Mouse (Mus musculus) cerebellum, adult 2 months (tissue): Measurements from ENCODE around the gene Slc35g3. TPM values are rescaled to one million over a fixed set of nuclear protein-coding genes. Genes with fewer than 3 reads are reported as not detected.

Source experiments
- DNase-seq, 2 experiments: peaks; one replicate each; pipeline ENCODE4 v3.0.0; 2021
- H3K27ac ChIP-seq: fragments of 200-500 bp; 2 replicates; pipeline ENCODE4 v1.5.1; 2012; ENCODE audit warnings: low read length, control low read depth, inconsistent platforms; ENCODE audit not compliant: insufficient read depth
- H3K27me3 ChIP-seq: fragments of 200-500 bp; 2 replicates; pipeline ENCODE4 v1.6.1; 2012; ENCODE audit warnings: inconsistent platforms, mild to moderate bottlenecking, low read length, moderate library complexity; ENCODE audit not compliant: control insufficient read depth, insufficient read depth
- H3K4me1 ChIP-seq: fragments of 200-500 bp; 2 replicates; pipeline ENCODE4 v1.6.1; 2011; ENCODE audit warnings: low read length; ENCODE audit not compliant: control insufficient read depth, insufficient read depth
- H3K4me3 ChIP-seq: fragments of 200-500 bp; replicated peaks from 2 replicates; pipeline ENCODE3; 2011; ENCODE audit warnings: mild to moderate bottlenecking, low read depth, low read length, control low read depth; ENCODE audit not compliant: insufficient read depth
- CTCF ChIP-seq: fragments of 200-500 bp; IDR thresholded peaks from 2 replicates; pipeline ENCODE4 v1.5.1; 2011; ENCODE audit warnings: low read depth, mild to moderate bottlenecking, control low read depth, low read length, moderate library complexity, borderline replicate concordance; ENCODE audit not compliant: insufficient read depth
- POLR2A ChIP-seq: fragments of 200-500 bp; IDR thresholded peaks from 2 replicates; pipeline ENCODE4 v1.6.1; 2011; ENCODE audit warnings: low read length, control low read depth, borderline replicate concordance; ENCODE audit not compliant: insufficient read depth
- WGBS: fragments of 180-500 bp; shearing (Covaris S2); methylation state at CpG from one replicate; pipeline ENCODE4 v1.1.7; 2018; 5-methylcytosine and 5-hydroxymethylcytosine counted together
- polyA plus RNA-seq: library from polyadenylated mRNA; depleted of rRNA; stranded (reverse); fragments of >200 nt; gene quantifications from 2 replicates; pipeline ENCODE4 v1.2.3, GENCODE M21; 2012; rRNA removed

Gene Slc35g3
- polyA plus RNA-seq, result not detected in 2 replicates

DNA sequence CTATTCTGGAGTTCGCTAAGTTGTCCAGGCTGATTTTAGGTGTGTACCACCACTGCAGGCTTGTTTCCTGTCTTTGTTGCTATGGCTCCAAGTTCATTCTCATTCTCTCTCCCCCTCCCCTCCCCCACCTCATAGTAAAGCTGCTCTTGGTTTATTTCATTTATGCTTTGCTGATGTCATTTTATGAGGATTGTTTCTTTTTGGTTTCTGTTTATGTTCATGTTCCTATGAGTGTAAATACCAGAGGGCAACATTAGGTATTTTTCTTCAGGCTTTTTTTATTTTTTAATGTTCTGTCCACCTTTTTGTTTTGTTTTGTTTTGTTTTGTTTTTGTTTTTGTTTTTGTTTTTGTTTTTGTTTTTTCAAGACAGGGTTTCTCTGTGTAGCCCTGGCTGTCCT lies at the start of gene Slc35g3:
Slc35g3 (minus strand) TSS at position 101 of the 400 bp plus-strand sequence.
- Histone ChIP-seq H3K27ac (0 out of 2 replicates have a peak within 1 kb of the TSS, but pooled peaks have one; percentile 93), H3K27me3 (no peaks in the 10 kb centered on the region), H3K4me1 (peaks cover 16% of the 10 kb centered on the region), H3K4me3 (no peak within 1 kb of the TSS)
- TF ChIP-seq POLR2A (no peak), CTCF (no peak)
- no peak for DNase-seq
- 83% methylated on average over 1 of the region's 1 CpGs for WGBS

DNA sequence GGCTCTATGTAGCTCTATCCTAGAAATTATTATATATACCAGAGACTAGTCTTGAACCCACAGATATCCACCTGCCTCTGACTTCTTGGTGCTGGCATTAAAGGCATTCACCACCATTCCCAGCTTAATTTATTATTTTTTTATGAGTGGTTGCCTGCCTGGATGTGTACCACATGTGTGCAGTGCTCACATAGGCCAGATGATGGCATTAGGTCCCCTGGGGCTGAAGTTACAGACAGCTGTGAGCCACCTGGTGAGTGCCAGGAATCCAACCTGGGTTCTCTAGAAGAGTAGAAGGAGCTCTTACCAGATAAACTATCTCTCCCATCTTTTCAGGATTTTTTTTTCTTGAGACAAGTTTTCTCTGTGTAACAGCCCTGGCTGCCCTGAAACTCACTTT lies 48.5 kb upstream of the Slc35g3 start:
- Histone ChIP-seq H3K27ac (no peak overlapping the region), H3K4me3 (no peak overlapping the region), H3K27me3 (no peaks in the 10 kb centered on the region), H3K4me1 (no peaks in the 10 kb centered on the region)
- TF ChIP-seq CTCF, result no peak
- no peak for TF ChIP-seq POLR2A
- DNase-seq, result no peak

DNA sequence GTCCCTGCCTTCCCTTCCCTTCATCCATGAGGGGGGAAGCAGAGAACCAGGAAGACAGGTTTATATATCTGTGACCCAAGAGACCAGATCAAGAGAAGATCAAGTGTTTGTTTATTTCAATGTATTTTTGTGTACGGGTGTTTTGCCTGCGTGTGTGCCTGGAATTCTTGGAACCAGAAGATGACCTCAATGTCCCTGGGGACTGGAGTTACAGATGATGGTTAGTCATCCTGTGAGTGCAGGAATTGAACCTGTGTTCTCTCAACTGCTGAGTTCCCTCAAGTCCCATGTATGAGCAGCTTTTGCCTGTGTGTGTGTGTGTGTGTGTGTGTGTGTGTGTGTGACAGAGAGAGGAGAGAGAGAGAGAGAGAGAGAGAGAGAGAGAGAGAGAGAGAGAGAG lies 45.9 kb upstream of the Slc35g3 start:
- no peak for TF ChIP-seq POLR2A
- TF ChIP-seq CTCF, result no peak
- WGBS, result 70% methylated on average over 2 of the region's 2 CpGs
- Histone ChIP-seq H3K4me1 (no peaks in the 10 kb centered on the region), H3K27ac (no peak overlapping the region), H3K4me3 (no peak overlapping the region), H3K27me3 (peaks cover 1% of the 10 kb centered on the region; the same call in 1 of the 2 replicates)
- DNase-seq, result no peak

DNA sequence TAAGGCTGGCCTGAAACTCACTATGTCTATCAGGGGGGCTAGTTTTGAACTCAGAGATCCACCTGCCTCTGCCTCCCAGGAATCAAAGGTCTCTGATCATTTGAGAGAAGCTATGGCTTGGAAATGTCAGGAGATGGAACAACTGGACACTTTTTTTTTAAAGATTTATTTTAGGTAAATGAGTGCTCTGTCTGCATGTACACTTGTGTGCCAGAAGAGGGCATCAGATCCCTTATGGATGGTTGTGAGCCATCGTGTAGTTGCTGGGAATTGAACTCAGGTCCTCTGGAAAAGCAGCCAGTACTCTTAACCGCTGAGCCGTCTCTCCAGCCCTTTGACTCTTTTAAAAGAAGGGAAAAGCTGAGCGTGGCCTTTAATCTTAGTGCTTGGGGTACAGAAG lies 44.6 kb upstream of the Slc35g3 start:
- 85% methylated on average over 4 of the region's 4 CpGs for WGBS
- Histone ChIP-seq H3K27ac (no peak overlapping the region), H3K27me3 (peaks cover 1% of the 10 kb centered on the region; the same call in 1 of the 2 replicates), H3K4me3 (no peak overlapping the region), H3K4me1 (no peaks in the 10 kb centered on the region; the same call in 1 of the 2 replicates)
- no peak for DNase-seq
- TF ChIP-seq POLR2A (no peak), CTCF (no peak)

DNA sequence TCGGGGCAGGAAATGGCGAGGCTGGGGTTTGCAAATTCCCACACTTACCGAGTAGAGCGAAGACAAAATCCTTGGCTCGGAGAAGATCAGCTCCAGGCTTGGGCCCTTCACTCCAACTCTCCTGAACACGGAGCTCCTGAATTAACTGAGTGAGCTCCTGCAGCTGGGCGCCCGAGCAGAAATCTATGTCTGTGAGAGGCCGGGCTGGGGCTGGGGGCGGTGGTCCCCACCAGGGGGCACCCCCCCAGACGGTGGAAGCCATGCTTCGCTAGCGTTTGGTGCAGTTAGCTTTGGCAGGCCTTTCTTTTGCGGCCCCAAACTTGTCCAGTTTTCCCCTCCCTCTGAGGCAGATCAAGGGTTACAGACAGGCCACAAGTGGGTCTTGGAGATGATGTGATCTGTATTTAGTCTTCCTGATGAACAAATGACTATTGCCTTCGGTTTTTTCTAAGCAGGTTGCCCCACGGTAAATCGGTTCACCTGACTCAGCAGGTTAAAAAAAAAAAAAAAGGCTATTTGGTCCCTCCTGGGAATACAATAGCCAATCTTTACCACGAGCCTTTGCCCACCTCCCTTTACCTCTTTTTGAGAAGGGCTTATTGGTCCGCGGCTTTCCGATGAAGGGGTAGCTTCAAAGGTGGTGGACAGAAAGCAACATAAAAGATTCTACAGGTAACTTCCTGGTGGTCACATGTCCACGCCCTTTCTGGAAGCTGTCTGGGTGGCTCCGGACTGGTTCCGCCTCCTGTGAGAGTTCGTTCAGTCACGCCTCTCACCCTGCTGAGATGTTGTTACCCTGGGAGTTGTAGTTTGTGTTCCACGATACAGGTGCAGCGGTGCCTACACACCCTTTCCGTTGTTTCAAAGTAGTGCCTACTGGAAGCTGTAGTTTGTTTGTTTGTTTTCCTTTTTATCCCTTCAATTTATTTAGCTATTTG lies 43.5 kb upstream of the Slc35g3 start, which contains the start of gene Tmem102:
Tmem102 (minus strand) TSS at position 653 of the 938 bp plus-strand sequence.
- DNase-seq, result no peak
- no peak within 1 kb of the TSS for H3K4me3 ChIP-seq
- no peak within 1 kb of the TSS for H3K27ac ChIP-seq
- WGBS, result 32% methylated on average over 29 of the region's 29 CpGs
- TF ChIP-seq POLR2A (no peak), CTCF (no peak)
- peaks cover 1% of the 10 kb centered on the region; the same call in 1 of the 2 replicates for H3K27me3 ChIP-seq
- H3K4me1 ChIP-seq, result peaks cover 5% of the 10 kb centered on the region; the same call in 1 of the 2 replicates

DNA sequence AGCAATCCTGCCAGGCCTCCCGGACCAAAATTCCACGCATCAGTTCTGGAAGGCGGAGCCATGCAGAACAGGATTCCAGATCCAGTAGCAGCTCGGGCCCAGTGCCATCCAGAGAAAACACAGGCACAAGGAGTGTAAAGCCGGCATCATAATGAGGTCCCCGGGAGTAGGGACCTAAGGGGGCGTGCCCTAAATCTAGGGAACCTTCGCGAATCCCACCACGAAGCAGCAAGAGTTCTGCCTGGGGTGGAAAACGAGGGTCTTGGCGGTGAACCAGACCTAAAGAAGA lies 42.8 kb upstream of the Slc35g3 start:
- TF ChIP-seq CTCF, result no peak
- TF ChIP-seq POLR2A, result no peak
- 18% methylated on average over 12 of the region's 12 CpGs for WGBS
- no peak overlapping the region for H3K27ac ChIP-seq
- peaks cover 1% of the 10 kb centered on the region; the same call in 1 of the 2 replicates for H3K27me3 ChIP-seq
- H3K4me3 ChIP-seq, result no peak overlapping the region
- DNase-seq, result no peak
- H3K4me1 ChIP-seq, result peaks cover 7% of the 10 kb centered on the region; the same call in 1 of the 2 replicates

DNA sequence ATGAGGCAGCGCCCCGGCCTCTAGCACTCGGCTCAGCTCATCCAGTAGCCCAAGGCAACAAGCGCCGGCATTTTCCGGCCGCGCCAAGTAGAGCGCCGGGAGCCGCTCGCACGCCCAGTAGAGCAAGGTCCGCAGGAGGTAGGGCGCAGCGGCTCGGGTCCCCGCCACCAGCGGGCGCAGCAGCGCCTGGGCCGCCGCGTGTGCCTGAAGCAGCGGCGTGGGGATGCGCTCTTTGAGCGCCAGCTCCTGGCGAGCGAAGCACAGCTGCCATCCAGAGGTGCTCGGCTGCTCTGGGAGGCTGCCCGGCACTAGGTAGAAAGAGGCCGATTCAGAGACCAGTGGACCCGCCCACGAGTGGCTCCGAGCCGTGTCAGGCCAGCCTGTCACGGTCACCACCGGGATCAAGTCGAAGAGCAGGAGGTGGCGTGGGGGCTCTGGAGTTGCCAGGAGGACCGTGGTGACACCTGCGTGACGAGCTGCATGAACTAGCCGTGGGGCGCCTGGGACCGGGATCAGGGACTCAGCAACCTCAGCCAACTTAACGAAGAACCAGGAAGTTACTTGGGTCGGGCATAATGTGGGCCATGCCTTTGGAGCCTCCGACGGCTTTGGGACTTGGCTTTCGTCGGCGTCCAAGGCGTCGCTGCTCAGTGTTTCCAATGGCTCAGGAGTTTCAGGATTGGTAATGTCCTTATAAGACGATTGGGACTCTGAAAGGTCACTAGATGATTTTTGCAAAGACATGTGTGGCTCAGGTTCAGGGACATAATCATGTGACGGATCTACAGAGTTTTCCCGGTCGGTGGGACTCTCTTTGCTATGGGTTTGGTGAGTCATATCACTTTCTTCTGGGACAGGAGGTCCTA lies 42.3 kb upstream of the Slc35g3 start:
- Histone ChIP-seq H3K27me3 (peaks cover 1% of the 10 kb centered on the region; the same call in 1 of the 2 replicates), H3K4me1 (peaks cover 7% of the 10 kb centered on the region; the same call in 1 of the 2 replicates), H3K27ac (no peak overlapping the region), H3K4me3 (peak overlapping the region; percentile 38)
- 2% methylated on average over 60 of the region's 60 CpGs for WGBS
- peak; percentile 62 to 69 for DNase-seq
- TF ChIP-seq CTCF (peak; percentile 22; the same call in 1 of the 2 replicates), POLR2A (no peak)
